Mouse (Mus musculus): ENCODE measurements at regions not wholly inside any gene's neighbourhood (a gene's known extent, or its start where the extent isn't known, plus 50 kb on each side); places are given as distances from the start of the nearest gene placed in this dataset.

DNA sequence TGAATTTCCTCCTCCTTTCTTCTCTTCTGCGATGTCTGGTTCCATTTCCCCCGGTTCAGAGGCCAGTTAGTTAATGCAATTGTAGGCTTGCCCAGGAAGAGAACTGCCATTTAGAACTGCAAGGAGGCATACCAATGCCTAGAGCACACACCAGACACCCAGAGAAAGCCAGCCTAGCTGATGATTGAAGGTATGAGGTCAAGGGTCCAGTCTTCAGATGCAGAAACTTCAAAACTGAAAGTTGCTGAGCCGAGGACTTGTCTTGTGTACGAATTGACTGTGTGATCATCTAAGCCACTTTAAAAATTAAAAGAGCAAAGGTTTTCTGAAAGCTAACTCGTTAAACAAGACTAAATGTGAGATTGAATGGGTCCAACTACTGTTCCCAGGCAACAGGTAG is 542.5 kb upstream of the Map3k7 start:
- no peaks in the 10 kb centered on the region for H3K27me3 ChIP-seq (ENCODE audit: control insufficient read depth, insufficient read depth, low read length)
- no peak overlapping the region for H3K4me3 ChIP-seq (ENCODE audit: control insufficient read depth, low read depth, low read length)
- peaks cover 2% of the 10 kb centered on the region; the same call in 1 of the 2 replicates for H3K4me1 ChIP-seq (ENCODE audit: control insufficient read depth, insufficient read depth, low read length)
- no peak overlapping the region for H3K27ac ChIP-seq (ENCODE audit: control insufficient read depth, insufficient read depth, low read depth, low read length)
- TF ChIP-seq CTCF (IDR thresholded peaks at IDR 0.05; ENCODE audit: control insufficient read depth, insufficient read depth, insufficient replicate concordance, low read depth, low read length) (no peak), POLR2A (IDR thresholded peaks at IDR 0.05; ENCODE audit: control insufficient read depth, low read depth, low read length) (no peak)
- no peaks in the 10 kb centered on the region for H3K36me3 ChIP-seq (ENCODE audit: control insufficient read depth, insufficient read depth, low read length)

DNA sequence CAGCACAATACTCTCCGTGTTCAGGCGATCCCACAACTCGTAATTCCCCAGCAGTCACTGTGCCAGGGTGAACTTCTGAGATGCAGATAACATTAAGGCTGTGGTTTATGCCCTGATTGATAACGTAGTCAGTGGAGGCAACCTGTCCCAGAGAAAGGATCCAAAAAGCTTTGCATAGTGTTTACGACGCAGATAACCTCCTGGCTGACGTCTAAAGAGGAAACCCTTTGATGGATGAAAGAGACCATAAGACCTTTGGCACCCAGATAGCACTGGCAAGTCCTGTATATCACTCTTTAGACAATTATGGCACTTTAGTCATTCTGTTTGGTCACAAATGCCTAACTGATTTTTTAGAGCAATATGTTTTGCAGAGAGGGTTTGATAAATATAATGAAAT is 538.8 kb upstream of the Map3k7 start:
- Histone ChIP-seq H3K27ac (ENCODE audit: control insufficient read depth, insufficient read depth, low read depth, low read length) (no peak overlapping the region), H3K36me3 (ENCODE audit: control insufficient read depth, insufficient read depth, low read length) (no peaks in the 10 kb centered on the region), H3K4me3 (ENCODE audit: control insufficient read depth, low read depth, low read length) (no peak overlapping the region), H3K4me1 (ENCODE audit: control insufficient read depth, insufficient read depth, low read length) (no peaks in the 10 kb centered on the region), H3K27me3 (ENCODE audit: control insufficient read depth, insufficient read depth, low read length) (no peaks in the 10 kb centered on the region)
- no peak for TF ChIP-seq CTCF (IDR thresholded peaks at IDR 0.05; ENCODE audit: control insufficient read depth, insufficient read depth, insufficient replicate concordance, low read depth, low read length)
- no peak for TF ChIP-seq POLR2A (IDR thresholded peaks at IDR 0.05; ENCODE audit: control insufficient read depth, low read depth, low read length)

DNA sequence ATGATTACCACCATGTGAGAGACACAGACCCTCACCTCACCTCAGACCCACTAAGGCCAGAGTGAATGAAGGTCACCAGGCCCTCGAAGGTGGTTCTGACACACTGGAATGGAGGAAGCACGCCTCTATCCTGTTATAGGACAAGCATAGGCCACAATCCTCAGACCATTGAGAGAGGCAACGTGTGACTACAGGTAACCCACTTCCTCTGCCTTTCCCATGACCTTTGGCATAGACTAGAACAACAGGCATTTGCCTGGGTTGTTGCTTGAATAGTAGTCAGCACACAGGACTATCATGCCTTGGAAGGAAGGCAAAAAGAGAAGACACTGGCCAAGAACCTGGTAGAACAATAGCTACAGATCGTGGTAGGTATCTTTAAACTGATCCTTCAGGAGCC is 538.2 kb upstream of the Map3k7 start:
- Histone ChIP-seq H3K4me1 (ENCODE audit: control insufficient read depth, insufficient read depth, low read length) (no peaks in the 10 kb centered on the region), H3K4me3 (ENCODE audit: control insufficient read depth, low read depth, low read length) (no peak overlapping the region), H3K27ac (ENCODE audit: control insufficient read depth, insufficient read depth, low read depth, low read length) (no peak overlapping the region), H3K36me3 (ENCODE audit: control insufficient read depth, insufficient read depth, low read length) (no peaks in the 10 kb centered on the region), H3K27me3 (ENCODE audit: control insufficient read depth, insufficient read depth, low read length) (no peaks in the 10 kb centered on the region)
- TF ChIP-seq POLR2A (IDR thresholded peaks at IDR 0.05; ENCODE audit: control insufficient read depth, low read depth, low read length) (no peak), CTCF (IDR thresholded peaks at IDR 0.05; ENCODE audit: control insufficient read depth, insufficient read depth, insufficient replicate concordance, low read depth, low read length) (no peak)

DNA sequence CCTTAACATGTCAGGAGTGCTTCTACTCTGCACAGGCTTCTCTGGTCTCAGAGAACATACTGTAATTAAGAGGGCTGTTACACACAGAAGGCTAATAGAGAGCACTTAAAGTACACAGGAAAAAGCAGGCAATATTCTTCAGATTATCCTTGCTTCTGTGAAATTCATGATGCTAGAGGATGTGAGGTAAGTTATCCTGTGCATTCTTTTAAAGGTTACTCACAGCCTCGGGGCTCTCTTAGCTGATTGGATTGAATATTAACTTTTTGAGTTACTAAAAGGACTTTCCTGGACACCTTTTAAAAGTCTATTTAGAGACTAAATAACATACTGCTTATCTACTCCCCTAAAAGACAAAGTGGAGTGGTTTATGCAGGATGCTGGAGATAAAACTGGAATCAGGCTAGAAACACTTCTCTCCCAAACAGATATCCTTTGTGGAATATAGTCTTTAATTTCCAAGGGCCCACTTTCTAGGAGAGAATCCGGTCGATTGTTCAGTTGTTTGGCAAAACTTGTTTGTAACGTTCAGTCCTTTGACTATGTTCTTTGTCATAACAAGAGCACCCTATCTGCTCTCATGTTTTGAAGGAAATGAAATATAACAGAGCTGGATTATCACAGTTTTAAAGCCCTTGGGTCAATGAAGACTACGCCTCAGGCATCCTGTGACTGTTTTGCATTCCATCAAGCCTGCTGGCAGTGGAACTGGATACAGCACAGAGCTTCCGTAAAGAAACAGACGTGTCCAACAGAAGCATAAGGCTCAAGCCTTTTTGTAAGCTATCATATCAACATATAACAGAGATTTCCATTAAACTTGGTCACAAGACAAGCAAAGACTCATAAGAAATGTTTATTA is 537.5 kb upstream of the Map3k7 start:
- H3K27ac ChIP-seq (ENCODE audit: control insufficient read depth, insufficient read depth, low read depth, low read length): no peak overlapping the region
- no peaks in the 10 kb centered on the region for H3K27me3 ChIP-seq (ENCODE audit: control insufficient read depth, insufficient read depth, low read length)
- no peaks in the 10 kb centered on the region for H3K36me3 ChIP-seq (ENCODE audit: control insufficient read depth, insufficient read depth, low read length)
- TF ChIP-seq POLR2A (IDR thresholded peaks at IDR 0.05; ENCODE audit: control insufficient read depth, low read depth, low read length) (no peak), CTCF (IDR thresholded peaks at IDR 0.05; ENCODE audit: control insufficient read depth, insufficient read depth, insufficient replicate concordance, low read depth, low read length) (no peak)
- no peaks in the 10 kb centered on the region for H3K4me1 ChIP-seq (ENCODE audit: control insufficient read depth, insufficient read depth, low read length)
- H3K4me3 ChIP-seq (ENCODE audit: control insufficient read depth, low read depth, low read length): no peak overlapping the region

DNA sequence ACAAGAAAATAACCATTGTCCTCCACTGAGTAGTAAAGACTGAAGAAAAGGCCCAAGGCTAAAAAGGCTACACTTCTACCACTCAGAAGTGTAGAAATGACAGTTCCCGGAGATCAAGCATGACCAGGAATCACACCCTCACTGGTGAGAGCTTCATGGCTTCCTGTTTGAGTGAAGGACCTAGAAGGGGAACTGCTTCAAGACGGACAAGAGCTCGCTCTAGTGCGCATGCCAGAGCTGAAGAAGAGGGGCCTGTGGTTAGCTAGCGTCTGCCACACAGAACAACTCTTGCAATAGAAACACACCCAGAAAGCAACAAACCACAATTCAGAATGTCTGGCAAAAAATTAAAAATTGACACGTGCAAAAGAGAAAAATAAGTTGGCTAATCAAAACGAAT is 530.0 kb upstream of the Map3k7 start:
- TF ChIP-seq CTCF (IDR thresholded peaks at IDR 0.05; ENCODE audit: control insufficient read depth, insufficient read depth, insufficient replicate concordance, low read depth, low read length): no peak
- no peak for TF ChIP-seq POLR2A (IDR thresholded peaks at IDR 0.05; ENCODE audit: control insufficient read depth, low read depth, low read length)
- no peak overlapping the region for H3K27ac ChIP-seq (ENCODE audit: control insufficient read depth, insufficient read depth, low read depth, low read length)
- H3K4me1 ChIP-seq (ENCODE audit: control insufficient read depth, insufficient read depth, low read length): no peaks in the 10 kb centered on the region
- no peaks in the 10 kb centered on the region for H3K36me3 ChIP-seq (ENCODE audit: control insufficient read depth, insufficient read depth, low read length)
- no peak overlapping the region for H3K4me3 ChIP-seq (ENCODE audit: control insufficient read depth, low read depth, low read length)
- H3K27me3 ChIP-seq (ENCODE audit: control insufficient read depth, insufficient read depth, low read length): no peaks in the 10 kb centered on the region

DNA sequence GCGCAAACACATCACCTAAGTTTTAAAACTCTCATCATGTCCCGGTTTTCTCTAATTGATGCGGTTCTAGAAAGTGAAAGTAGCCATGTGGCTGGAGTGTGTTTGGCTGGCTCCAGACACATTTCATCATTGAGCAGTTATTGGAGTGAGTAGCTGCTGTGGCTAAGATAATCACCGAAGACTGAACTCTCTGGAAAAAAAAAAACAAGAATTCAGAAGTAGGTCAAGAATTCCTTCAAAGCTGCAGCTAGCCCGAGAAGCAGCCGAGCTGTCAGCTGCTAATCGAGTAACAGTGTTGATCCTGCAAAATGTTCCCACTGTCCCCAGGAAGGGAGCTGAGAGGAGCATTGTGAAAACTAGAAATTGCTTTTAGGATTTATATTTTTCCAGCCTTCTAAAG is 509.0 kb upstream of the Map3k7 start:
- Histone ChIP-seq H3K27ac (ENCODE audit: control insufficient read depth, insufficient read depth, low read depth, low read length) (no peak overlapping the region), H3K27me3 (ENCODE audit: control insufficient read depth, insufficient read depth, low read length) (no peaks in the 10 kb centered on the region), H3K36me3 (ENCODE audit: control insufficient read depth, insufficient read depth, low read length) (no peaks in the 10 kb centered on the region), H3K4me1 (ENCODE audit: control insufficient read depth, insufficient read depth, low read length) (no peaks in the 10 kb centered on the region), H3K4me3 (ENCODE audit: control insufficient read depth, low read depth, low read length) (no peak overlapping the region)
- TF ChIP-seq CTCF (IDR thresholded peaks at IDR 0.05; ENCODE audit: control insufficient read depth, insufficient read depth, insufficient replicate concordance, low read depth, low read length) (no peak), POLR2A (IDR thresholded peaks at IDR 0.05; ENCODE audit: control insufficient read depth, low read depth, low read length) (no peak)

DNA sequence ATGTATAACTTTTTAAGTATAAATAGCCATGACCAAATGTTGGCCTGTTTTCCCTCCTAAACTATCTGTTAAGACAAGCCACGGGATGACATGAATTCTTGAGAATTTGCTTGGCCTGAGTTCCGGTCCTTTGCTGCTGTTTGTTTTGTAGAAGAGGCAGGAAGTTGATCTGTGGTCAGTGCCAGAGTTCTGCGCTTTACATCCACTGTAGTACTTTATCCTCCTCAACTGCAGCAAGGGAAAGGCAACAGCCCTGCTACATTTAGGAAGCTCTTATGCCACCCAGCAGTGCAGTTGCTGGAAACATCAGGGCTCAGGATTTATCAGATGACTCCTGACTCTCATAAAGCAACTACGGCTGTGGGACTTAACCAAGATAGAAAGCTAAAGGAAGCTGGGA is 508.4 kb upstream of the Map3k7 start:
- no peaks in the 10 kb centered on the region for H3K27me3 ChIP-seq (ENCODE audit: control insufficient read depth, insufficient read depth, low read length)
- H3K4me1 ChIP-seq (ENCODE audit: control insufficient read depth, insufficient read depth, low read length): no peaks in the 10 kb centered on the region
- H3K27ac ChIP-seq (ENCODE audit: control insufficient read depth, insufficient read depth, low read depth, low read length): no peak overlapping the region
- no peak overlapping the region for H3K4me3 ChIP-seq (ENCODE audit: control insufficient read depth, low read depth, low read length)
- no peaks in the 10 kb centered on the region for H3K36me3 ChIP-seq (ENCODE audit: control insufficient read depth, insufficient read depth, low read length)
- TF ChIP-seq POLR2A (IDR thresholded peaks at IDR 0.05; ENCODE audit: control insufficient read depth, low read depth, low read length): no peak
- no peak for TF ChIP-seq CTCF (IDR thresholded peaks at IDR 0.05; ENCODE audit: control insufficient read depth, insufficient read depth, insufficient replicate concordance, low read depth, low read length)
